Mouse (Mus musculus) hindbrain, postnatal 0 days (tissue): Measurements from ENCODE around the gene Ccdc187. TPM values are rescaled to one million over a fixed set of nuclear protein-coding genes. Genes with fewer than 3 reads are reported as not detected.

Experiments used
- ATAC-seq: fragments of 200-750 bp; cut with Nextera tagmentation; 2 replicates; pipeline ENCODE4 v1.8.0; 2017; ENCODE audit warnings: mild to moderate bottlenecking, moderate TSS enrichment, moderate library complexity
- DNase-seq: peaks from one replicate; pipeline ENCODE4 v3.0.0-alpha.2; 2015; ENCODE audit warnings: low spot score
- H3K27ac ChIP-seq: fragments of 300-500 bp; sonication (generic); 2 replicates; pipeline ENCODE4 v1.5.1; 2014; ENCODE audit warnings: mild to moderate bottlenecking
- H3K27me3 ChIP-seq: fragments of 300-500 bp; sonication (generic); 2 replicates; pipeline ENCODE4 v1.6.1; 2014; ENCODE audit warnings: low read length, mixed read lengths; ENCODE audit not compliant: insufficient read depth
- H3K36me3 ChIP-seq: fragments of 300-500 bp; sonication (generic); 2 replicates; pipeline ENCODE4 v1.6.1; 2014; ENCODE audit warnings: low read length, mixed read lengths; ENCODE audit not compliant: insufficient read depth
- H3K4me1 ChIP-seq: fragments of 300-500 bp; sonication (generic); 2 replicates; pipeline ENCODE4 v1.6.1; 2014; ENCODE audit warnings: antibody characterized with exemption, low read length, mixed read lengths; ENCODE audit not compliant: insufficient read depth
- H3K4me2 ChIP-seq: fragments of 300-500 bp; sonication (generic); 2 replicates; pipeline ENCODE4 v1.6.1; 2014; ENCODE audit warnings: low read depth, mild to moderate bottlenecking, low read length, moderate library complexity, mixed read lengths
- H3K4me3 ChIP-seq: fragments of 300-500 bp; sonication (generic); 2 replicates; pipeline ENCODE4 v1.5.1; 2014; ENCODE audit warnings: low read length
- H3K9ac ChIP-seq: fragments of 300-500 bp; sonication (generic); replicated peaks from 2 replicates; pipeline ENCODE4 v1.6.1; 2014; ENCODE audit warnings: mild to moderate bottlenecking, low read length, moderate library complexity, mixed read lengths
- H3K9me3 ChIP-seq: fragments of 300-500 bp; sonication (generic); 2 replicates; pipeline ENCODE4 v1.6.1; 2016; ENCODE audit warnings: low read length, mixed read lengths
- CTCF ChIP-seq: IDR thresholded peaks from 2 replicates; pipeline ENCODE4 v1.5.1; 2016; ENCODE audit warnings: antibody characterized with exemption, control low read depth, low read depth
- WGBS: fragments of 180-500 bp; shearing (Covaris S2); extraction: QIAGEN DNeasy Blood & Tissue Kit; methylation state at CpG from one replicate; pipeline ENCODE4 v1.1.7; 2014; 5-methylcytosine and 5-hydroxymethylcytosine counted together
- polyA plus RNA-seq: library from polyadenylated mRNA; unstranded; fragments of >200 nt; fragmentation: Nextera tagmentation; extraction: Ambion mirVana; gene quantifications from 2 replicates; pipeline ENCODE4 v1.2.1, GENCODE M21; 2015
- total RNA-seq: library from RNA; depleted of rRNA; stranded (reverse); fragments of >200 nt; gene quantifications from 2 replicates; pipeline ENCODE4 v1.2.3, GENCODE M21; 2014

The Ccdc187 gene
- total and polyA plus RNA-seq, 2 experiments from 2014 or later: 0.18 to 2.7 TPM

DNA sequence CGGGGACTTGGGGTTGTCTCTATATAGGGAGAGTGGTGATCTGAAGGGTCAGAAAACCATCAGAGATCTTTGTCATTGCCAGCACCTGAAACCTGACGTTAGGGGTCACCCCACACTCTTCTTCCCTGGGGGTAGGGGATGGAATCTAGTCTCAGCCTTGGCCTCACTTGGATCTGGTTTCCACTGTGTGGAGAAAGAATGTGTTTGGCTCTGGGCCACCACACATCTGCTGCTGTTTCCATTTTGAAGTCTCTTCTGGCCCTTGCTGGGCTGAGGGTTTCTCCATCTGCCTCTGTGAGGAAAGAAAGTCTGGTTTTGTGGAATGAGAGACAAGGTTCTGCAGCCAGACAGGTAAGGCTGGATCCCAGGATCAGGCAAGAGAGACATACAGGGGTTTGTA is 29.3 kb downstream of the Ccdc187 start:
- 64% methylated on average over 2 of the region's 2 CpGs for WGBS
- DNase-seq: peak; percentile 31

DNA sequence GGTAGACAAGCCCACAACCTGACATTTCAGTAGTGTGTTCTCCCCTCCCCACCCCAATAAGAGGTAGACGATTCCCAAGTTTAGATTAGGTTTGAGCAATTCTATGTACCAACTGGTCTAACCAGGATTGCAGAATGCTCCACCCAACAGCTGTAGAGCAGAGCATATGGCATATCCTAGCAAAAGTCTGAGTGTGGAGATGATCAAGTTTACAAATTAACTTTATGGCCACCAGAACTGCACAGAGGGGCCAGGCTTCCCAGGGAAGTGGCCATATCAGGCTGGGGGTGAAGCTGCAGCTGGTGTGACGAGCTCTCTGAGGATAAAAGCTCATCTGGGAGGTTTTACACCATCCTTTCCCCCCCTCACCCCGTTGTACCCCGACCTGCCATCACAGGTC is 29.7 kb downstream of the Ccdc187 start:
- no peaks in the 10 kb centered on the region for H3K36me3 ChIP-seq
- 81% methylated on average over 4 of the region's 4 CpGs for WGBS
- ATAC-seq: no peak

More for the DNA sequence above, 29.3 kb downstream of the Ccdc187 start:
- no peak overlapping the region for H3K4me3 ChIP-seq
- H3K9ac ChIP-seq: no peak overlapping the region
- ATAC-seq: no peak
- H3K9me3 ChIP-seq: no peaks in the 10 kb centered on the region
- no peak overlapping the region for H3K4me2 ChIP-seq
- TF ChIP-seq CTCF: no peak
- H3K4me1 ChIP-seq: no peaks in the 10 kb centered on the region
- H3K27ac ChIP-seq: no peak overlapping the region
- H3K27me3 ChIP-seq: no peaks in the 10 kb centered on the region
- H3K36me3 ChIP-seq: no peaks in the 10 kb centered on the region

DNA sequence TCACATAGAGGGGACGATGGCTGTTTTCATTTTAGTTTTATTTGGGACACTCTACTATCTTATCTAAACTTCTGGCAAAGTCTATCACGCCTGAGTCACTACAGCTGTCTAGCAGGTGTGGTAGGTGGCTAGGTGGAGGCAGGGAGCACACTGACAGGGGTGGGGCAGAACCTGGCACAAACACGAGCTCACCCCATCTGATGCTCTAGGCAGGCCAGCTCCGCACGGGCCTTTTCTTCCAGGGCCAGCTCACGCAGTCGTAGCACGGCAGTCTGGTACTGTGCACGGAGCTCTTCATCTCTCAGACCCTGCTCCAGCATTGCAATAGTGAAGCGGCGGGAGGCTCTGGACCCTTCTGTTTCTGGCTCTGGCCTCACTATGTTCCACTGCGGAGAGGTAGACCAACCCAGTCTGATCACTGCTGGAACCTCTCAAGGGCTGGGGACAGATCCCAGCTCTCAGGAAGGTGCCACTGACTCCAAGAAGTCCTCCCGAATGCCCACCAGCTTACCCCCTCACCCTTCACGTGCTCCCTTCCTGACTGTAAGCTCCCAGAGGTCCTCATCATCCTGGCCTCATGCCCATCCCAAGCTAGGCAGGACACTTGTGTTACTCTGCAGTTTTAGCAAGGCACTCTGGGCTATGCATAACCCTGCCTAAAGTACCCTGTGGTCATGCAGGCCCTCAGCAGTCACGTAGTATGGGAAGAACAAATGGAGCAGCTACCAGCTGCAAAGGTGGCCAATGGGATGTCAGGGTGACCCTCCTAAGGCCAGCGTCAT is 36.9 kb downstream of the Ccdc187 start:
- DNase-seq (no peak), ATAC-seq (no peak)
- H3K9me3 ChIP-seq: no peaks in the 10 kb centered on the region
- no peak for TF ChIP-seq CTCF
- no peak overlapping the region for H3K4me3 ChIP-seq
- H3K36me3 ChIP-seq: no peaks in the 10 kb centered on the region
- H3K9ac ChIP-seq: no peak overlapping the region
- no peak overlapping the region for H3K4me2 ChIP-seq
- WGBS: 86% methylated on average over 16 of the region's 16 CpGs
- H3K27ac ChIP-seq: no peak overlapping the region
- peaks cover 3% of the 10 kb centered on the region; the same call in 1 of the 2 replicates for H3K4me1 ChIP-seq
- no peaks in the 10 kb centered on the region for H3K27me3 ChIP-seq

More for the DNA sequence above, 29.7 kb downstream of the Ccdc187 start:
- H3K9me3 ChIP-seq: no peaks in the 10 kb centered on the region
- H3K27me3 ChIP-seq: no peaks in the 10 kb centered on the region
- H3K4me2 ChIP-seq: no peak overlapping the region
- DNase-seq: no peak
- no peak overlapping the region for H3K4me3 ChIP-seq
- H3K27ac ChIP-seq: no peak overlapping the region
- no peak overlapping the region for H3K9ac ChIP-seq
- no peaks in the 10 kb centered on the region for H3K4me1 ChIP-seq
- TF ChIP-seq CTCF: no peak

DNA sequence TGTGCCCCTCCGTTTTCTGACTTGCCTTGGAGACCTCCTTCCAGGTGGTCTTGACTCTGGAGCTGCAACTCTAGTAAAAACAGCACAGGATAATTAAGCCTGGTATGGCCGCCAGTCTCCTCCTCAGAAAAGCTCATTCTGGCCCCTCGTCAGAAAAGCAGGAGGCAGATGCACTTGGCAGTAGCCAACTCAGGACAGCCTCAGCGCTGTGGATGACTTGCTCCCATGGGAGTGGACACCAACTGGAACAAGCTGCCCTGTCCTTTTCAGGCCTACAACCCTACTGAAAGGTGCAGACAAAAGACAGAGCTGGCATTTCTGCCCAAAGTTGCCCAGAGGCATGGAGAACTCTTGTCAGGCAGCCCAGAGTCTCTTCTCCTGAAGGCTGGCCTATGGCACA is 39.5 kb downstream of the Ccdc187 start:
- no peak for TF ChIP-seq CTCF
- ATAC-seq: no peak
- 42% methylated on average over 4 of the region's 4 CpGs for WGBS
- Histone ChIP-seq H3K27me3 (no peaks in the 10 kb centered on the region), H3K4me1 (peaks cover 3% of the 10 kb centered on the region; the same call in 1 of the 2 replicates), H3K4me2 (no peak overlapping the region), H3K9me3 (no peaks in the 10 kb centered on the region), H3K9ac (no peak overlapping the region), H3K4me3 (no peak overlapping the region), H3K27ac (0 out of 2 replicates have a peak overlapping the region, but pooled peaks have one; percentile 32), H3K36me3 (no peaks in the 10 kb centered on the region)
- DNase-seq: peak; percentile 31

- no peak overlapping the region for H3K9ac ChIP-seq
- H3K4me3 ChIP-seq: no peak overlapping the region
- no peak for DNase-seq
- no peak for ATAC-seq
- H3K27me3 ChIP-seq: no peaks in the 10 kb centered on the region
- 70% methylated on average over 8 of the region's 8 CpGs for WGBS
- no peak overlapping the region for H3K27ac ChIP-seq
- no peak for TF ChIP-seq CTCF
- peaks cover 3% of the 10 kb centered on the region; the same call in 1 of the 2 replicates for H3K4me1 ChIP-seq
- H3K36me3 ChIP-seq: no peaks in the 10 kb centered on the region
- H3K9me3 ChIP-seq: no peaks in the 10 kb centered on the region
- no peak overlapping the region for H3K4me2 ChIP-seq
Measured at GRCm38 (mm10) chr2:26252514-26253206, 41.7 kb downstream of the Ccdc187 start.

DNA sequence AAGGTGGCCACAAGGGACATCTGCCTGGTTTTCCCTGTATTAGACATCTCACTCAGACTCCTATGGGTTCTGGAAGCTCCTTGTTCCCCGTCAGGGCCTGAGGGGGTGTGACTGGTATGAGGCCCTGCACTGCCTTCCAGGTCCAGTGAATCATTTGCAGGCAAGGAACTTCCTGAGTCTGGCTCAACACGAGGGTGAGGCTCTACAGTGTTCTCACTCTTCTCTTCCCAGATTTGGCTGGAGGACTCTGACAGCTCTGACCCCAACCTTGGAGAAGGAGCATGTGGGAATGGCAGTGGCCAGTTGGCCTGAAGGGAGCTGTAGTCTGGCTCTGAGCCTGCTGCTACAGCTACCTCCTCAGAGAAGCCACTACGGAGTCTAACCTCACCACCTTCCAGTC is 46.8 kb downstream of the Ccdc187 start:
- no peaks in the 10 kb centered on the region for H3K36me3 ChIP-seq
- no peaks in the 10 kb centered on the region for H3K9me3 ChIP-seq
- no peak overlapping the region for H3K4me2 ChIP-seq
- 55% methylated on average over 3 of the region's 3 CpGs for WGBS
- no peaks in the 10 kb centered on the region for H3K4me1 ChIP-seq
- H3K4me3 ChIP-seq: no peak overlapping the region
- TF ChIP-seq CTCF: no peak
- H3K9ac ChIP-seq: no peak overlapping the region
- no peak for DNase-seq
- no peaks in the 10 kb centered on the region for H3K27me3 ChIP-seq
- H3K27ac ChIP-seq: no peak overlapping the region
- no peak for ATAC-seq
